Mouse (Mus musculus) myocyte (in vitro differentiated cells): Measurements from ENCODE around the gene Ankrd7.

Source experiments
- CEBPB ChIP-seq: IDR thresholded peaks from 2 replicates; pipeline ENCODE4 v1.6.1; 2011; ENCODE audit warnings: mild to moderate bottlenecking, moderate library complexity; ENCODE audit not compliant: poor library complexity, insufficient read depth, severe bottlenecking
- E2F4 ChIP-seq: IDR thresholded peaks from one replicate; pipeline ENCODE4 v1.6.1; 2011; ENCODE audit warnings: mild to moderate bottlenecking, control low read depth, moderate library complexity; ENCODE audit not compliant: insufficient read depth
- MAX ChIP-seq: IDR thresholded peaks from one replicate; pipeline ENCODE4 v1.6.1; 2011; ENCODE audit warnings: low read depth, mild to moderate bottlenecking, control low read depth
- MYOD1 ChIP-seq, 3 experiments: IDR thresholded peaks; one replicate each; pipeline ENCODE4 v1.6.1; 2011; ENCODE audit warnings: control low read depth in 2 of 3, low read depth in 2 of 3, mild to moderate bottlenecking in 2 of 3, moderate library complexity in 1 of 3; ENCODE audit not compliant: insufficient read length in 2 of 3, control insufficient read depth in 1 of 3
- POLR2A ChIP-seq: IDR thresholded peaks from one replicate; pipeline ENCODE4 v1.6.1; 2011; ENCODE audit warnings: low read depth, mild to moderate bottlenecking, control low read depth, moderate library complexity; ENCODE audit not compliant: insufficient read length
- POLR2AphosphoS2 ChIP-seq: IDR thresholded peaks from one replicate; pipeline ENCODE4 v1.6.1; 2011; ENCODE audit warnings: low read depth, control low read depth; ENCODE audit not compliant: insufficient read length
- SRF ChIP-seq: IDR thresholded peaks from one replicate; pipeline ENCODE4 v1.6.1; 2011; ENCODE audit warnings: low read depth; ENCODE audit not compliant: control insufficient read depth, insufficient read length
- TCF12 ChIP-seq: IDR thresholded peaks from one replicate; pipeline ENCODE4 v1.6.1; 2011; ENCODE audit warnings: mild to moderate bottlenecking, control low read depth; ENCODE audit not compliant: poor library complexity, insufficient read depth, severe bottlenecking
- USF1 ChIP-seq: IDR thresholded peaks from one replicate; pipeline ENCODE4 v1.6.1; 2011; ENCODE audit warnings: low read depth, mild to moderate bottlenecking, control low read depth, moderate library complexity

- no peak for TF ChIP-seq MYOD1 (IDR thresholded peaks at IDR 0.05; ENCODE audit: control insufficient read depth in 1 of 3, insufficient read length in 2 of 3, low read depth in 2 of 3)
- no peak for TF ChIP-seq MAX
- TF ChIP-seq TCF12: no peak
- no peak for TF ChIP-seq POLR2A
- no peak for TF ChIP-seq CEBPB
- no peak for TF ChIP-seq USF1
- TF ChIP-seq POLR2AphosphoS2: no peak
- TF ChIP-seq E2F4: no peak
- no peak for TF ChIP-seq SRF
These were observed 22.9 kb downstream of the Ankrd7 start for GRCm38 (mm10) chr6:18889030-18889429.
